Mouse (Mus musculus): Measurements from ENCODE around the gene Fignl1. TPM values are rescaled to one million over a fixed set of nuclear protein-coding genes. Genes with fewer than 3 reads are reported as not detected.
A peak's percentile ranks its signal among the peaks of the same experiment; 100 is the strongest.

Gene Fignl1
- 58.1 and 58.5 TPM in 2 replicates for polyA plus RNA-seq (2016; fragmentation: Nextera tagmentation; extraction: Ambion mirVana)

DNA sequence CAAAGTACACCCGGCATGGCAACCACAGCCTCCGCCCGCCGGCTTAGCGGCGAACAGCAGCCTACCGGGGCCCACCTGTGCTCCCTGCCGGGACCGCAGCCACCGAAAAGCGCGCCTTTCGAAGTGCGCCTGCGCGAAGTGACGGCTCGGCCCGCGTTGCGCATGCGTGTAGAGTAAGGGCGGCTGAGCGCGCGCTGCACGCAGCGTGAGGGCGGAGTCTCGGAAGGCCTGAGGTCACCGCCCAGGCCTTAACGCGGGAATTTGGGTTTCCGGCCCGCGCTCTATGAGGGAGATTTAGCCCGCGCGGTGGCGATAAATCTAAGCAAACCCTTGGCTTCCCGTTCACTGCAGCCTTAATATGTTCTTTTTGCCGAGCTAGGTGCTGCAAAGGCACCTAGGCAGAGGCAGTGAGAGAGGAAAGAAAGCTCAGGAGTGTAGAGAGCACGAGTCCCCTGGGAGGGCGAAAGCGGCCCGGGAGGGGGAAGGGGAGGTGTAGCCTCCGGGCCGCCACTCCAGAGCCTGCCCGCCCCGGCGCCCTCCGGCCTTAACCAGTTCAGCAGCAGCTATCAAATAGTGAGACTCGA, at the start of gene Fignl1:
Gene Fignl1 (minus strand): TSS at position 143 of the 584 bp plus-strand sequence.
- Histone ChIP-seq H3K4me1 (peaks cover 14% of the 10 kb centered on the region), H3K9ac (replicated peaks) (peak within 1 kb of the TSS; percentile 79), H3K27ac (replicated peaks) (peak within 1 kb of the TSS; percentile 96), H3K4me3 (peak within 1 kb of the TSS; percentile 59), H3K36me3 (peaks cover 10% of the 10 kb centered on the region; the same call in 1 of the 2 replicates), H3K27me3 (no peaks in the 10 kb centered on the region), H3K9me3 (no peaks in the 10 kb centered on the region), H3K4me2 (replicated peaks) (peak within 1 kb of the TSS; percentile 72)
- WGBS: under 1% methylated on average over 53 of the region's 53 CpGs
- peak; percentile 95 for ATAC-seq (ENCODE audit: low FRiP score, low read depth)

DNA sequence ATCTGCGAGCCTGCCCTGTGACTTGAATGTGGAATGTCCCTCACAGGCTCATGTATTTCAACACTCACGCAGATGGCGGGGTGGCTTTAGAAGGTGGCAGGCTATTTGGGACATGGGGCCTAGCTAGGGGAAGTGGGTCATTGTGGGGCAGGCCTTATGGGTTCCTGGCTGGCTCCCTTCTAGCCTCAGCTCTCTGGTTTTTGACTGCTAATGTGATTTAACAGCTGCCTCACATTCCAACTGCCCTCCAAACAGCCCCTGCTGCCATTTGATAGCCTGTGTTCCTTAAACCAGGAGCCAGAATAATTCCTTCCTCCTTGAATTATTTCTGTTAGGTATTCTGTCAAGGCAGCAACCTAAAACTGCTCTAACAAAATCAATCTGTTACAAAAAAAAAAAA, 48.2 kb upstream of the Fignl1 start:
- no peak overlapping the region for H3K4me2 ChIP-seq (replicated peaks)
- WGBS: 89% methylated on average over 3 of the region's 3 CpGs
- no peak overlapping the region for H3K9ac ChIP-seq (replicated peaks)
- ATAC-seq (ENCODE audit: low FRiP score, low read depth): no peak
- H3K9me3 ChIP-seq: 0 out of 2 replicates have a peak, but pooled peaks cover 4% of the 10 kb centered on the region
- peaks cover 3% of the 10 kb centered on the region; the same call in 1 of the 2 replicates for H3K36me3 ChIP-seq
- H3K27me3 ChIP-seq: no peaks in the 10 kb centered on the region
- peaks cover 16% of the 10 kb centered on the region for H3K4me1 ChIP-seq
- no peak overlapping the region for H3K27ac ChIP-seq (replicated peaks)
- H3K4me3 ChIP-seq: no peak overlapping the region

DNA sequence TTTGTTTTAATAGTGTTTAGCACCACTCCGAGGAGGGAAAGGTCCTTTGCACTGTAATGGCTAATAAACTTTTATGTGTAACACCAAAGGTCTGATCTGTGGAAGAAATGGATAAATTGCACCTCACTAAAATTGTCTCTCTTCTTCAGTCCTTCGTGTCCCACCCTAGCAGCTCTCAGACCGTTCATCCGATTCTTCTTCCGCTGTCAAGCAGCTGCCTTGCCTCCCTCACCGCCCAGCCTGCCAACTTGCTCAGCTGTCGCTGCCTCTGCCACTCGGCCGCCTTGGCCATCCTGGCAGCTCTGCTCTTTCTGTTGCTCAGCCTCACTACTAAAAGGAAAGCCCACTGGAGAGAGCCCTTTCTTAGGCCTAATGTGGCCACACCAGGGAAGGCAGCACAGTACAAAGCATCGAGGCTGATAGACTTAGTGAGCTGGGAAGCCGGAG, 46.9 kb upstream of the Fignl1 start:
- WGBS: 49% methylated on average over 11 of the region's 11 CpGs
- peaks cover 3% of the 10 kb centered on the region; the same call in 1 of the 2 replicates for H3K36me3 ChIP-seq
- 0 out of 2 replicates have a peak overlapping the region, but pooled peaks have one; percentile 21 for H3K9ac ChIP-seq (replicated peaks)
- no peak overlapping the region for H3K4me3 ChIP-seq
- no peak overlapping the region for H3K4me2 ChIP-seq (replicated peaks)
- H3K9me3 ChIP-seq: 0 out of 2 replicates have a peak, but pooled peaks cover 4% of the 10 kb centered on the region
- H3K4me1 ChIP-seq: peaks cover 16% of the 10 kb centered on the region
- ATAC-seq (ENCODE audit: low FRiP score, low read depth): 0 out of 2 replicates have a peak, but pooled peaks have one; percentile 21
- peak overlapping the region; percentile 71 for H3K27ac ChIP-seq (replicated peaks)
- no peaks in the 10 kb centered on the region for H3K27me3 ChIP-seq

DNA sequence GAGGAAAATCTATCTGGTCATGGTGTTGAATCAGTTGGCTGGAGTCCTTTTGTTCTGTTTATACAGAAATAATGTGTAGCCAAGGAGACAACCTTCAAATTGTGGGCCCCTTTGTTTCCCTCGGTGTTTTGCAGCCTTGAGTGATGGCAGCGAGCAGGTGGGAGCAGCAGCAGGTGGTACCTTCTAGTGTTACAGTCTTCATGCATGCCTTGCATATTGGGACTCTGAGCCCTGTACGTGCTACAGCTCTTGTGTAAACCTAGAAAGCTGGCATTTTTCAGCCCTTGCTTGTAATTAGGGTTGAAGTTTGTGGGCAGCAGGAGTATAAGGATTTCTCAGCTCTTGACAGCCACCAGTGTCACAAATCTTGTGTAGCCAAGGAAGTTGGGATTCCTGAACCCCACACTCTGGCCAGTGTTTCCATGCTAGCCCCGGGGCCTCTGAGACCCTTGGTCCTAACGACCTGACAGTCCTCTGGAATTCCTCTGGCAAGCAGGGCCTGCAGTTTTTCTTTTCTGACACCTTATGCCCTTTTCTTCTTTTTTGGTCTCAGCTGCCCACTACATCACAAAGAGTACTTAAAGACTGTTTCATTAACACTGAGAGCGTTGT, 46.4 kb upstream of the Fignl1 start:
- peaks cover 3% of the 10 kb centered on the region; the same call in 1 of the 2 replicates for H3K36me3 ChIP-seq
- H3K4me3 ChIP-seq: no peak overlapping the region
- H3K9me3 ChIP-seq: 0 out of 2 replicates have a peak, but pooled peaks cover 4% of the 10 kb centered on the region
- H3K9ac ChIP-seq (replicated peaks): no peak overlapping the region
- peaks cover 22% of the 10 kb centered on the region for H3K4me1 ChIP-seq
- no peaks in the 10 kb centered on the region for H3K27me3 ChIP-seq
- ATAC-seq (ENCODE audit: low FRiP score, low read depth): peak; percentile 87
- 36% methylated on average over 6 of the region's 6 CpGs for WGBS
- peak overlapping the region; percentile 71 for H3K27ac ChIP-seq (replicated peaks)
- no peak overlapping the region for H3K4me2 ChIP-seq (replicated peaks)

DNA sequence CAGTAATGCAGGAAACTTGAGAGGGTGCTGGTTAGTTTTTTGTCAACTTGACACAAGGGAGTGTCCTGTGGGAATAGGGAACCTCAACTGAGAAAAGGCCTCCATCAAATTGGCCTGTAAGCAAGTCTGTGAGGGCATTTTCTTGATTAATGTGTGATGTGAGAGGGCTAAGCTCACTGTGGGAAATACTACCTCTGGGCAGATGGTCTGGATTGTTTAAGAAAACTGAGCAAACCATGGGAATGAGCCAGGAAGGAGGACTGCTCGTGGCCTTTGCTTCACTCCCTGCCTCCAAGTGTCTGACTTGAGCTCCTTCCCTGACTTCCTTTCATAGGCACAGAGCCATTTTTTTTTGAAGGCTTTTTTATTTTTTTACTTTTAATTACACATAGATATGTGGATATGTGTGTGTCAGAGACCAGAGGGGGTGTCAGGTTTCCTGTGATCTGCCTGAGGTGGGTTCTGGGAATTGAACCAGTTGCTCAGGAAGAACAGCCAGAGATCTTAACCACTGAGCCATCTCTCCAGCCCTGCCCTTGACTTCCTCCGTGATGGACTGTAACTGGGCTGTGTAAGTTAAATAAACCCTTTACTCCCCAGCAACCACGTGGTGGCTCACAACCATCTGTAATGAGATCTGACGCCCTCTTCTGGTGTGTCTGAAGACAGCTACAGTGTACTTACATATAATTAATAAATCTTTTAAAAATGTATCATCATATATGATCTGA, 45.1 kb upstream of the Fignl1 start:
- Histone ChIP-seq H3K4me3 (no peak overlapping the region), H3K4me1 (peaks cover 23% of the 10 kb centered on the region), H3K4me2 (replicated peaks) (no peak overlapping the region), H3K27me3 (no peaks in the 10 kb centered on the region), H3K9me3 (0 out of 2 replicates have a peak, but pooled peaks cover 4% of the 10 kb centered on the region), H3K27ac (replicated peaks) (no peak overlapping the region), H3K36me3 (peaks cover 3% of the 10 kb centered on the region; the same call in 1 of the 2 replicates), H3K9ac (replicated peaks) (no peak overlapping the region)
- 65% methylated on average over 4 of the region's 4 CpGs for WGBS
- ATAC-seq (ENCODE audit: low FRiP score, low read depth): no peak

DNA sequence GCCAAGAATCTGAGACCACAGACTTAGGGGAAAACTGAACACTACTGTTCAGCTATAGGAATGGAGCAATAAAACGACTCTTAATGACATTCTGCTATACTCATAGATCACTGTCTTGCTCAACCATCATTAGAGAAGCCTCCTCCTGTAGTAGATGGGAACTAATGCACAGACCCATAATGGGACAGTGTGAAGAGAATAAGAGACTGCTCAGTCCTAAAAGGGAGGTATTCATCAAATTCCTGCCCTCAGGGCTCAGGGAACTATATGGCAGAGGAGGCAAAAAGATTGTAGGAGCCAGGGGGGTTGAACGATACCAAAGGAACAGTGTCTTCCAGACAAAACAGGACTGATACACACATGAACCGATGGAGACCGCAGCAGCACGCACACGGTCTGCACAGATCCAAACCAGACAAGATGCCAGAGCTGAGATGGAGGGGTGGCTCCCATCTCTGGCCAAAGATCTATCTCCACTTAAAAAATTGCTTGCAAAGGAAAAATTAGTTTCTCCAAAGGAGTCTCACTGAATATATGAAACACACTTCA, 43.3 kb upstream of the Fignl1 start:
- Histone ChIP-seq H3K9me3 (0 out of 2 replicates have a peak, but pooled peaks cover 4% of the 10 kb centered on the region), H3K9ac (replicated peaks) (no peak overlapping the region), H3K27me3 (no peaks in the 10 kb centered on the region), H3K36me3 (peaks cover 3% of the 10 kb centered on the region; the same call in 1 of the 2 replicates), H3K4me2 (replicated peaks) (no peak overlapping the region), H3K4me1 (peaks cover 23% of the 10 kb centered on the region), H3K27ac (replicated peaks) (0 out of 2 replicates have a peak overlapping the region, but pooled peaks have one; percentile 22), H3K4me3 (no peak overlapping the region)
- ATAC-seq (ENCODE audit: low FRiP score, low read depth): no peak
- 91% methylated on average over 6 of the region's 6 CpGs for WGBS

DNA sequence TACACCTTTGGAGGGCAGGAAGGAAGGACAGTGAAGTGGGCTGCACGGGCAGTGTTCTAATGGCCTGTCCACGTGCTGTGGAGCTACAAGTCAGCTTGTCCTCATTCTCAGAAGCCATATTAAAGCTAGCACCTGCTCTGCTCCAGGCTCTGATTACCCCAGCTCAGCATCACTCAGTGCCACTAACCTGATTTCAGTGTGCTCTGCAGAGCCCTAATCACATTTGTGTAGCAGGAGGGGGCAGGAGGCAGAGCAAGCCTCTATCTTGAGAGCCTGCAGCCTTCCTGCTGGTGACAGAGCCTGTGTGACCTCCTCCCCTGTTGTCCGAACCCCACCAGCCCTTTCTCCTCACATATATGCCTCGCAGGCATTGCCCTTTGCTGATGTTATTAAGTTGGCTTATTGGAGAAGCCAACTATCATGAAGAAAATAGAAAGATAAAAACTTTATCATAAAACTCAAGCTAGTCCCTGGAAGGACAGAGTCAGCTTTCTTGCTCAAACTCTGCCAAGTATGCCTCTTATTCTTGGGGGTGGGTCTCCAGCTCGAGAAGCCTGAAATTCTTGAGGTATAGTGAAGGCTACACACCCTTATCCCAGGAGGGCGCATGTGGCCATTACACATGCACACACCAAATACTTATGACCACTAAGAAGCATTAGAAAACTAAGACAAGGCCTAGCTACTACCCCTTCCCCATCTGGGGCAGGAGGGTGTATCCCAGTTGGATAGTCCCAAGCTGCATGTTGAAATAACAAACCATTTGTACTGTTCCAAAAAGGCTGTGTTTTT, 41.9 kb upstream of the Fignl1 start:
- no peak overlapping the region for H3K9ac ChIP-seq (replicated peaks)
- no peak overlapping the region for H3K4me2 ChIP-seq (replicated peaks)
- peaks cover 17% of the 10 kb centered on the region for H3K4me1 ChIP-seq
- no peak overlapping the region for H3K4me3 ChIP-seq
- H3K27ac ChIP-seq (replicated peaks): peak overlapping the region; percentile 58
- no peak for ATAC-seq (ENCODE audit: low FRiP score, low read depth)
- H3K27me3 ChIP-seq: no peaks in the 10 kb centered on the region
- no peaks in the 10 kb centered on the region for H3K36me3 ChIP-seq
- WGBS: 56% methylated on average over 6 of the region's 6 CpGs
- no peaks in the 10 kb centered on the region for H3K9me3 ChIP-seq

DNA sequence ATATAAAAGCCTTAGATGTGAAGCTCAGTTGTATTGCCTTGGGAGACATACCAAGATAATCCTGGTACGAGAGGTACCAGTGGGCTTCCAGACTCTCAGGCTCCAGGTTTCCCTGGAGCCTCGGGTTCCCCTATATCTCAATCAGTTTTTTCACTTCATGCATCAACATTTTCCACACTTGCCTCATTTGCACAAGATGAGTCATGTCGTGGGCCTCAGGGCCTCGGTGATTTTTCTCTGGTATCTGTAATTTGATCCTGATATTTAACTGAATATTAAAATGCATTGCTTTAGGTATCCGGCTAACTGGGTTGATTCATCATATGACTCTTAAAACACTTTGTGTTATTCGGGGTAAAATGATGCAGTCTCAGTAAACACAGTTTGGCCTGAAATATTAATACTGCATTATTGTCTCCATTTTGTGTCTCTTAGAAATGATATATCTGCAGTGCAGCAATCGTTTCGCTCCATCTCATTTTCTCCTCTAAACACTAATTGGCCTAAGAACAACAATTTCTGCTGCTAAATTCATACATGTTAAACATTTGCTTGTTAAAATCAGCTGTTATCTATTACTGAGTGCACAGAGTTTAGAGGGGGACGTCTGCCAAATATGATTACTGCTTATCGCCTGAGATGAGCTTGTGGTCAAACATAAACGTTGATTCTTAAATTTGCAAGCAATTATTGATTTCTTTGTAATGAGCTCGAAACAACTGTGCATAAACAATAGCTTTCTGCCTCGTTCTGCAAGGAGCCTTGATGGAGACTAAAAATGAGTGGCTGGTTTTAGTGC, 41.0 kb upstream of the Fignl1 start:
- peaks cover 7% of the 10 kb centered on the region for H3K4me1 ChIP-seq
- H3K9ac ChIP-seq (replicated peaks): no peak overlapping the region
- H3K36me3 ChIP-seq: no peaks in the 10 kb centered on the region
- H3K9me3 ChIP-seq: no peaks in the 10 kb centered on the region
- H3K4me2 ChIP-seq (replicated peaks): no peak overlapping the region
- no peaks in the 10 kb centered on the region for H3K27me3 ChIP-seq
- WGBS: 70% methylated on average over 13 of the region's 13 CpGs
- no peak for ATAC-seq (ENCODE audit: low FRiP score, low read depth)
- no peak overlapping the region for H3K4me3 ChIP-seq
- H3K27ac ChIP-seq (replicated peaks): peak overlapping the region; percentile 58

DNA sequence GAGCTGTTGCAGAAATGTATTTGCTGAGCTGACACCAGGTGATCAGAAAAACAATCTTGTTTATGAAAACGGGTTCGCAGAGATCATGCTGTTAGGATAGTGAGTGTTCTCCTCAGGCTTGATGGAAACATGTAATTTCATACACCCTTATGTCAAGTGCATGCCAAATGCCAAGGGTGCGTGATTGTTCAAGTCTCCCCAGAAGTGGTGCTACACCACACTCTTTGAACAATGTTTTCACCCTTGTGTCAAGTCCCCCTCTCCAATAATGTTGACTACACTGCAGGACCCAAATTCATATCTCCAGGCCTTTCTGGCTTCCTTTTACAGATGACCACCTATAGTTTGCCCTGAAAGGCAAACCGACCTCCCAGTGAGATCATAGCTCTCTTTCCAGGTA, 39.7 kb upstream of the Fignl1 start:
- 91% methylated on average over 4 of the region's 4 CpGs for WGBS
- Histone ChIP-seq H3K27me3 (no peaks in the 10 kb centered on the region), H3K4me2 (replicated peaks) (no peak overlapping the region), H3K36me3 (no peaks in the 10 kb centered on the region), H3K27ac (replicated peaks) (no peak overlapping the region), H3K9me3 (no peaks in the 10 kb centered on the region), H3K9ac (replicated peaks) (no peak overlapping the region), H3K4me1 (peaks cover 14% of the 10 kb centered on the region), H3K4me3 (no peak overlapping the region)
- ATAC-seq (ENCODE audit: low FRiP score, low read depth): no peak

DNA sequence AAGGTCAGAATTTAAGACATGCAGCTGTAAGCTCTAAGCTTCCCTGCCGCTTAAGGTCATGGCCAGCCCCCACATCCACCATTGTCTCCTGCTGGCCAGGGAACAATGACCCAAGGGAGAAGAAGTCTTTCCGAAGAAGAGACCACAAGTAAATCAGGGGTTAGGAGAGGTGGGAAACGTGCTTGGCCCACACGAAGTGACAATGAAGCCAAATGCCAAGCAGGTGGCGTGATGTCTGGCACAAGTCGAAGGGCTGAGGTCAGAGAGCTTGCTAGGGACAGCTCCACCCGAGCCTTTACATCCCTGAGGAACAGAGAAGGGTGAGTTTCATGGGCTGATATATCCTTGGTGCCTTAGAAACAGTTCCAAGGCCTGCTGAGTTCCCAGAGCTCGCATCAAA, 36.3 kb upstream of the Fignl1 start:
- no peak for ATAC-seq (ENCODE audit: low FRiP score, low read depth)
- no peak overlapping the region for H3K4me3 ChIP-seq
- no peaks in the 10 kb centered on the region for H3K27me3 ChIP-seq
- no peaks in the 10 kb centered on the region for H3K9me3 ChIP-seq
- peaks cover 8% of the 10 kb centered on the region; the same call in 1 of the 2 replicates for H3K4me1 ChIP-seq
- no peak overlapping the region for H3K9ac ChIP-seq (replicated peaks)
- no peaks in the 10 kb centered on the region for H3K36me3 ChIP-seq
- 55% methylated on average over 8 of the region's 8 CpGs for WGBS
- H3K27ac ChIP-seq (replicated peaks): no peak overlapping the region
- no peak overlapping the region for H3K4me2 ChIP-seq (replicated peaks)
